Mouse (Mus musculus) spleen, adult 2 months (tissue): Measurements from ENCODE around the gene Gm4303.
"Not testable (repeated sequence)": the region's sequence is repeated elsewhere in the genome, so short reads cannot be mapped to it uniquely, and the experiment has no call there.

Source experiments
- CTCF ChIP-seq: fragments of 200-500 bp; IDR thresholded peaks from 2 replicates; pipeline ENCODE4 v1.5.1; 2011; ENCODE audit warnings: mild to moderate bottlenecking, inconsistent platforms; ENCODE audit not compliant: insufficient read depth, insufficient read length, insufficient replicate concordance; ENCODE audit errors: extremely low read depth
- POLR2A ChIP-seq: fragments of 200-500 bp; IDR thresholded peaks from 2 replicates; pipeline ENCODE4 v1.6.1; 2011; ENCODE audit warnings: low read depth, low read length, inconsistent platforms

- not testable (repeated sequence) for TF ChIP-seq POLR2A, CTCF
Measured at GRCm38 (mm10) chr10:100300106-100300505, 45.7 kb upstream of the Gm4303 start.
